Mouse (Mus musculus): Measurements from ENCODE around the gene Six5. TPM values are rescaled to one million over a fixed set of nuclear protein-coding genes. Genes with fewer than 3 reads are reported as not detected.

Six5 gene
- total and polyA plus RNA-seq, 3 experiments: 7.1 to 26.0 (median 8.2) TPM

DNA sequence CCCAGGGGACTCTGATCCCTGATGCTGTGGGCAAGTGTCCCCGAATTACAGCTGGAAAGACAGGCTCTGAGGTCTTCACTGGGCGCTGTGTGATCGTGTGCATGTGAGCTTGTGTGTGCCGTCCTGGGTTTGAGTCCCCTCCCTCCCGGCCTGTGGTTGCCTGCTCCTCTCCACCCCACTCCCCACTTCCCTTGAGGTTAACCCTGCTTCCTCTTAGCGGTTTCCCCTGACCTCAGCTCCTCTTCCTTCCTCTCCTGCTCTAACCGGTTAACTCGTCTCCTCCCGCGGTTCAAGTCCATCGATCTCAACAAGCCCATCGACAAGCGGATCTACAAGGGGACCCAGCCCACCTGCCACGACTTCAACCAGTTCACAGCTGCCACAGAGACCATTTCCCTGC lies 16.6 kb upstream of the Six5 start:
- Histone ChIP-seq H3K4me3 (no peak overlapping the region), H3K4me1 (ENCODE audit: control insufficient read depth, insufficient read depth, low read length) (peaks cover 13% of the 10 kb centered on the region), H3K79me2 (replicated peaks; ENCODE audit: control insufficient read depth, insufficient read depth, low read length) (no peaks in the 10 kb centered on the region), H3K27me3 (ENCODE audit: control insufficient read depth, insufficient read depth, low read length) (no peaks in the 10 kb centered on the region), H3K36me3 (ENCODE audit: control insufficient read depth, insufficient read depth, low read length) (peaks cover 3% of the 10 kb centered on the region), H3K27ac (no peak overlapping the region), H3K9ac (ENCODE audit: low read depth, low read length) (no peak overlapping the region)
- no peak for TF ChIP-seq EP300 (IDR thresholded peaks at IDR 0.05; ENCODE audit: insufficient read depth, low read depth, low read length)
- no peak for TF ChIP-seq POLR2A (IDR thresholded peaks at IDR 0.05; ENCODE audit: insufficient read depth, low read depth, low read length)
- no peak for TF ChIP-seq CTCF (IDR thresholded peaks at IDR 0.05)
- intact Hi-C loops (cut with DNase I): no loop called here
- 34% methylated on average over 14 of the region's 14 CpGs for WGBS
- peak; percentile 56 to 71 for DNase-seq

DNA sequence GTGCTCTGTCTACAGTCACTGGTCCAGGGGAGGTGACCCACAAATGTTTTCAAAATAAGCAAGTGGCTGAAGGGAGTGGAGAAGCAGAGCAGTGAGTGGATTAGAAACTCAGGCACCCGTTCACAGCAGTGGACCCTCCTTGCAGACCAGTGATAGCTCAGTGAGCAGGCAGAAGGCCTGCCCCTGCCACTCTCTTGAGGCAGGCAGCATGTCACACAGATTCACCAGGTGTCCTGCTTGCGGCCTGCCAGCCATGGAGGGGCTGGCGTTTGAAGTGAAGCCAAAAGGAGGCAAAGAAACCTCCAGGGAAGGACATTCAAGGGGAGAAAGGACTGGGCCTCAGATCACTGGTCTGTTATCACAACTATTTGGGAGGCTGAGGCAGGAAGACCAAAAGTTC lies 15.7 kb upstream of the Six5 start:
- H3K9ac ChIP-seq (ENCODE audit: low read depth, low read length): no peak overlapping the region
- WGBS: 63% methylated on average over 3 of the region's 3 CpGs
- H3K4me3 ChIP-seq: no peak overlapping the region
- no peak for TF ChIP-seq CTCF (IDR thresholded peaks at IDR 0.05)
- no peak for TF ChIP-seq EP300 (IDR thresholded peaks at IDR 0.05; ENCODE audit: insufficient read depth, low read depth, low read length)
- no peak for TF ChIP-seq POLR2A (IDR thresholded peaks at IDR 0.05; ENCODE audit: insufficient read depth, low read depth, low read length)
- intact Hi-C loops (cut with DNase I): no loop called here
- no peak overlapping the region for H3K27ac ChIP-seq
- peaks cover 13% of the 10 kb centered on the region for H3K4me1 ChIP-seq (ENCODE audit: control insufficient read depth, insufficient read depth, low read length)
- peaks cover 3% of the 10 kb centered on the region for H3K36me3 ChIP-seq (ENCODE audit: control insufficient read depth, insufficient read depth, low read length)
- no peaks in the 10 kb centered on the region for H3K27me3 ChIP-seq (ENCODE audit: control insufficient read depth, insufficient read depth, low read length)
- DNase-seq: no peak
- no peaks in the 10 kb centered on the region for H3K79me2 ChIP-seq (replicated peaks; ENCODE audit: control insufficient read depth, insufficient read depth, low read length)

DNA sequence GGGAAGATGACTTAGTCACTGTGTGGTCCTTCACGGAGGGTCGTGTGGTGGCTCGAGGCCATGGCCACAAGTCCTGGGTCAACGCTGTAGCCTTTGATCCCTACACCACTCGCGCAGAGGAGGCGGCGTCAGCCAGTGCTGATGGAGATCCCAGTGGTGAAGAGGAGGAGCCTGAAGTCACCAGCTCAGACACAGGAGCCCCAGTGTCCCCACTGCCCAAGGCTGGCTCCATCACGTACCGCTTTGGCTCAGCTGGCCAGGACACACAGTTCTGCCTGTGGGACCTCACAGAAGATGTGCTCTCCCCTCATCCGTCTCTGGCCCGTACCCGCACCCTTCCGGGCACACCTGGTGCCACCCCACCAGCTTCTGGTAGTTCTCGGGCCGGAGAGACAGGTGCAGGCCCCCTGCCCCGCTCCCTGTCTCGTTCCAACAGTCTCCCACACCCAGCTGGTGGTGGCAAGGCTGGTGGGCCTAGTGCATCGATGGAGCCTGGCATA lies 13.9 kb upstream of the Six5 start:
- no peak for DNase-seq
- no peak overlapping the region for H3K9ac ChIP-seq (ENCODE audit: low read depth, low read length)
- H3K79me2 ChIP-seq (replicated peaks; ENCODE audit: control insufficient read depth, insufficient read depth, low read length): no peaks in the 10 kb centered on the region
- H3K36me3 ChIP-seq (ENCODE audit: control insufficient read depth, insufficient read depth, low read length): peaks cover 3% of the 10 kb centered on the region
- peaks cover 8% of the 10 kb centered on the region for H3K4me1 ChIP-seq (ENCODE audit: control insufficient read depth, insufficient read depth, low read length)
- TF ChIP-seq CTCF (IDR thresholded peaks at IDR 0.05) (no peak), EP300 (IDR thresholded peaks at IDR 0.05; ENCODE audit: insufficient read depth, low read depth, low read length) (no peak), POLR2A (IDR thresholded peaks at IDR 0.05; ENCODE audit: insufficient read depth, low read depth, low read length) (no peak)
- intact Hi-C loops (cut with DNase I): no loop called here
- 84% methylated on average over 19 of the region's 19 CpGs for WGBS
- no peaks in the 10 kb centered on the region for H3K27me3 ChIP-seq (ENCODE audit: control insufficient read depth, insufficient read depth, low read length)
- no peak overlapping the region for H3K4me3 ChIP-seq
- no peak overlapping the region for H3K27ac ChIP-seq

DNA sequence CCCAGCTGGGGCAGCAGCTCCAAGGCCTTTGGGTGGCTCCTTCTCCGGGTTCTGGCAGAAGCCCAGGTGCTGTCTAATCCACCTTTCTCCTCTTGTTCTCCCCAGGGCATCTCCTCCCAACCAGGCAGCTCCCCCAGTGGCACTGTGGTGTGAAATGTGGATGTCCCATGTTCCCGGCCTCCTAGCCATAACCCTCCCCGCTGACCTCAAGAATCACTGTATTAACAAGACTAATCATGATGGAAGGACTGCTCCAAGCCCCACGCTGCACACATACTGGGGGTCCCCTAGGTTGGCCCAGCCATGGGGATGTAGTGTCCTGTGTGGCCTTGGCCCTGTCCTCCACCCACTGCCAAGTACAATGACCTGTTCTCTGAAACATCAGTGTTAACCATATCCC lies 12.2 kb upstream of the Six5 start:
- Histone ChIP-seq H3K4me1 (ENCODE audit: control insufficient read depth, insufficient read depth, low read length) (peaks cover 7% of the 10 kb centered on the region), H3K27me3 (ENCODE audit: control insufficient read depth, insufficient read depth, low read length) (no peaks in the 10 kb centered on the region), H3K79me2 (replicated peaks; ENCODE audit: control insufficient read depth, insufficient read depth, low read length) (no peaks in the 10 kb centered on the region), H3K4me3 (no peak overlapping the region), H3K27ac (peak overlapping the region; percentile 97), H3K36me3 (ENCODE audit: control insufficient read depth, insufficient read depth, low read length) (peaks cover 3% of the 10 kb centered on the region), H3K9ac (ENCODE audit: low read depth, low read length) (peak overlapping the region; percentile 3; the same call in 1 of the 2 replicates)
- peak; percentile 37 to 43 for DNase-seq
- TF ChIP-seq POLR2A (IDR thresholded peaks at IDR 0.05; ENCODE audit: insufficient read depth, low read depth, low read length): no peak
- TF ChIP-seq EP300 (IDR thresholded peaks at IDR 0.05; ENCODE audit: insufficient read depth, low read depth, low read length): no peak
- TF ChIP-seq CTCF (IDR thresholded peaks at IDR 0.05): no peak
- intact Hi-C loops (cut with DNase I): no loop called here
- 66% methylated on average over 4 of the region's 4 CpGs for WGBS

DNA sequence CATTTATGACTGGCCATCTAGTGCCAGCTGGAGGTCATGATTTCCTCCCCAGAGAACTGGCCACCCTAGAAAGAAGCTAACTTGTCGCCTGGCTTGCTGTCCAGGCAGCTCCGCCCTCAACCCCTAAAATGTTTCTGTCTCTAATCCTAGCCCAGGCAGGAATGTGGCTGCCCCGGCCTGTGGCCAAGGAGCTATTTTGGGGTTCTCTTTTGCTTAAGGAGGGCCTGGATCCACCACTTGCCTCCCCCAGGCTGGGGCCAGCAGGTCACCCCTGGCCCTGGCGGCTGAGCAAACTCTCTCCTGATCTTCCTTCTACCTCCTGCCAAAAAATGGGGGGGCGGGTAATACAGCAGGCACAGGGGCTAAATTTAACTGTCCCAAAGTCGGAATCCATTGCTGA lies 11.3 kb upstream of the Six5 start:
- Histone ChIP-seq H3K27ac (peak overlapping the region; percentile 97), H3K79me2 (replicated peaks; ENCODE audit: control insufficient read depth, insufficient read depth, low read length) (no peaks in the 10 kb centered on the region), H3K36me3 (ENCODE audit: control insufficient read depth, insufficient read depth, low read length) (peaks cover 3% of the 10 kb centered on the region), H3K27me3 (ENCODE audit: control insufficient read depth, insufficient read depth, low read length) (no peaks in the 10 kb centered on the region), H3K4me1 (ENCODE audit: control insufficient read depth, insufficient read depth, low read length) (peaks cover 5% of the 10 kb centered on the region), H3K9ac (ENCODE audit: low read depth, low read length) (no peak overlapping the region), H3K4me3 (no peak overlapping the region)
- DNase-seq: peak; percentile 80 to 88
- TF ChIP-seq EP300 (IDR thresholded peaks at IDR 0.05; ENCODE audit: insufficient read depth, low read depth, low read length) (peak; percentile 84), CTCF (IDR thresholded peaks at IDR 0.05) (no peak)
- intact Hi-C loops (cut with DNase I): no loop called here
- 33% methylated on average over 6 of the region's 6 CpGs for WGBS

DNA sequence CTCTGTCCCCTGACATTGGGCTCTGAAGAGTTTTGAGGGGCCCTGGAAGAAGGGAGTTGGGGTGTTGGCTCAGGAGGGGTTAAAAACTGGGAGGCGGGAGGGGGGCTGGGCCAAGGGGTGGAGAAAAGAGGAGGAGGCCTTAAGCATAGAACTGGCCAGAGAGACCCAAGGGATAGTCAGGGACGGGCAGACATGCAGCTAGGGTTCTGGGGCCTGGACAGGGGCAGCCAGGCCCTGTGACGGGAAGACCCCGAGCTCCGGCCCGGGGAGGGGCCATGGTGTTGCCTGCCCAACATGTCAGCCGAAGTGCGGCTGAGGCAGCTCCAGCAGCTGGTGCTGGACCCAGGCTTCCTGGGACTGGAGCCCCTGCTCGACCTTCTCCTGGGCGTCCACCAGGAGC lies 10.7 kb upstream of the Six5 start, which contains the start of gene Dmpk:
TSS of gene Dmpk (plus strand) at position 149 of the 400 bp plus-strand sequence.
- Histone ChIP-seq H3K36me3 (ENCODE audit: control insufficient read depth, insufficient read depth, low read length) (peaks cover 3% of the 10 kb centered on the region), H3K27ac (peak within 1 kb of the TSS; percentile 97)
- WGBS: 23% methylated on average over 10 of the region's 10 CpGs

More for the DNA sequence above, 10.7 kb upstream of the Six5 start, which contains the start of gene Dmpk:
- Histone ChIP-seq H3K4me1 (ENCODE audit: control insufficient read depth, insufficient read depth, low read length) (peaks cover 5% of the 10 kb centered on the region), H3K27me3 (ENCODE audit: control insufficient read depth, insufficient read depth, low read length) (no peaks in the 10 kb centered on the region), H3K4me3 (peak within 1 kb of the TSS; percentile 48), H3K9ac (ENCODE audit: low read depth, low read length) (peak within 1 kb of the TSS; percentile 87), H3K79me2 (replicated peaks; ENCODE audit: control insufficient read depth, insufficient read depth, low read length) (no peaks in the 10 kb centered on the region)
- DNase-seq: peak; percentile 70 to 77
- TF ChIP-seq CTCF (IDR thresholded peaks at IDR 0.05): no peak
- peak; percentile 85 for TF ChIP-seq POLR2A (IDR thresholded peaks at IDR 0.05; ENCODE audit: insufficient read depth, low read depth, low read length)
- no peak for TF ChIP-seq EP300 (IDR thresholded peaks at IDR 0.05; ENCODE audit: insufficient read depth, low read depth, low read length)
- intact Hi-C loops (cut with DNase I): no loop called here
